Mouse (Mus musculus) lung, adult 2 months (tissue): Measurements from ENCODE around the gene Ephb1.

ENCODE experiments used
- CTCF ChIP-seq: fragments of 200-500 bp; IDR thresholded peaks from 2 replicates; pipeline ENCODE4 v1.5.1; 2011; ENCODE audit warnings: mild to moderate bottlenecking, low read length, control low read depth; ENCODE audit not compliant: insufficient read depth
- POLR2A ChIP-seq: fragments of 200-500 bp; IDR thresholded peaks from 2 replicates; pipeline ENCODE4 v1.6.1; 2011; ENCODE audit warnings: low read depth, mild to moderate bottlenecking, control low read depth, low read length, borderline replicate concordance; ENCODE audit errors: extremely low read depth

- TF ChIP-seq CTCF = no peak
- TF ChIP-seq POLR2A = no peak
These were observed 1.3 kb downstream of the Ephb1 start for GRCm38 (mm10) chr9:102353056-102353635.
